Mouse (Mus musculus) kidney, adult 2 months (tissue): ENCODE data around the gene Tmem126b. TPM values are rescaled to one million over a fixed set of nuclear protein-coding genes. Genes with fewer than 3 reads are reported as not detected.

Source experiments
- DNase-seq: peaks from one replicate; pipeline ENCODE4 v3.0.0; 2021
- H3K27ac ChIP-seq: fragments of 200-500 bp; 2 replicates; pipeline ENCODE4 v1.5.1; 2012; ENCODE audit warnings: low read depth, low read length, control low read depth, inconsistent platforms; ENCODE audit not compliant: insufficient read depth
- H3K27me3 ChIP-seq: fragments of 200-500 bp; replicated peaks from 2 replicates; pipeline ENCODE4 v1.6.1; 2012; ENCODE audit warnings: mild to moderate bottlenecking, moderate library complexity, low read length, inconsistent platforms; ENCODE audit not compliant: control insufficient read depth, insufficient read depth
- H3K36me3 ChIP-seq: fragments of 200-500 bp; 2 replicates; pipeline ENCODE4 v1.6.1; 2012; ENCODE audit warnings: mild to moderate bottlenecking, moderate library complexity, low read length, inconsistent platforms; ENCODE audit not compliant: control insufficient read depth, insufficient read depth
- H3K4me1 ChIP-seq: fragments of 200-500 bp; 2 replicates; pipeline ENCODE4 v1.6.1; 2011; ENCODE audit warnings: low read length; ENCODE audit not compliant: control insufficient read depth, insufficient read depth
- H3K4me3 ChIP-seq: fragments of 200-500 bp; 2 replicates; pipeline ENCODE4 v1.5.1; 2011; ENCODE audit warnings: mild to moderate bottlenecking, low read depth, low read length, control low read depth; ENCODE audit not compliant: insufficient read depth
- CTCF ChIP-seq: fragments of 200-500 bp; conservative IDR thresholded peaks from 2 replicates; pipeline ENCODE4 v1.5.1; 2011; ENCODE audit warnings: low read depth, mild to moderate bottlenecking, control low read depth, low read length, moderate library complexity, mixed read lengths; ENCODE audit not compliant: insufficient read depth, insufficient read length
- POLR2A ChIP-seq: fragments of 200-500 bp; IDR thresholded peaks from one replicate; pipeline ENCODE4 v1.6.1; 2011; ENCODE audit warnings: low read depth, low read length, control low read depth
- WGBS: fragments of 180-500 bp; shearing (Covaris S2); methylation state at CpG from one replicate; pipeline ENCODE4 v1.1.7; 2018; 5-methylcytosine and 5-hydroxymethylcytosine counted together
- polyA plus RNA-seq: library from polyadenylated mRNA; depleted of rRNA; stranded (reverse); fragments of >200 nt; gene quantifications from 2 replicates; pipeline ENCODE4 v1.2.3, GENCODE M21; 2012; rRNA removed

The Tmem126b gene
- polyA plus RNA-seq, 1 experiment = 17.2 TPM

DNA sequence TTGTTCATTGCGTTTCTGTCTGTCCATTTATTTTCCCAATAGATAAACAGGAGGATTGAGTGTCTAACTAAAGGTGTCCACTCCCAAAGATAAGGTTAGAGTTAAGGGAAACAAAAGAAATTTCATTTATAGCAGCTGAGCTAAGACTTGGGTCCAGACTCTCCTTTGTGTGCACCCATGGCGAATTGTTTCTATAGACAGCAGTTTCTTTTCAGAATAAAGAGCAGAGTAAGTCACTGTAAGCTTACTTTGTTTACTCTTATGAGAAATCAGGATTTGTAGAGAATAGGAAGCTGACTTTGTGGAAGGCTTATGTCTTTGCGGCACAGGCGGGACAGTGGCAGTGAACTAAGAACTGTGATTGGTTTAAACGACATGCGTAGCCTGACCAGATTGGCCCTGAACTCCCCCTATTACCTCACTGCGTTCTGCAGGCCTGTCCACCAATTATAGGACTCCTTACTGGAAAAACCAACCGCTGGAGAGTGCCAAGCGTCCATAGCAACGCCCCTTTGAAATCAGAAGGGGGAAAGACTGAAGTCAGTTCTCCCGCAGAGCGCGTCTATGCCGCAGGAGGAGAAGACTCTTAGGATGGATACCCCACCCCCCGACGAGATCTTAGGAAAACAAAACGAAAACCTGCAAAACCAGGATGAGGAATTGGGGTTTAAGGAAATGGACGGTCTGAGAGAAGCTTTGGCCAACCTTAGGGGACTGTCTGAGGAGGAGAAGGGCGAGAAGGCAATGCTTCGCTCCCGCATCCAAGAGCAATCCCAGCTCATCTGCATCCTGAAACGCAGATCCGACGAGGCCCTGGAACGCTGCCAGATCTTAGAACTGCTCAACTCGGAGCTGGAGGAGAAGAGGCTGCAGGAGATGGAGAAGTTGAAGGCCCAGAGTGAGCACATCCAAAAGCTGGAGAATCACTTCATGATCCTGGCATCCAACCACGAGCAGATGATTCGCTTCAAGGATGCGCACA lies 49.5 kb downstream of the Tmem126b start, which contains the start of gene Ccdc89:
Gene Ccdc89, plus strand, starts transcription at position 558 of the 982 bp plus-strand sequence.
- H3K4me3 ChIP-seq = peak within 1 kb of the TSS; percentile 60
- no peaks in the 10 kb centered on the region for H3K27me3 ChIP-seq
- H3K4me1 ChIP-seq = no peaks in the 10 kb centered on the region
- no peak within 1 kb of the TSS for H3K27ac ChIP-seq
- peak; percentile 93 for DNase-seq
- WGBS = 21% methylated on average over 29 of the region's 29 CpGs
- H3K36me3 ChIP-seq = no peaks in the 10 kb centered on the region
- TF ChIP-seq CTCF (no peak), POLR2A (no peak)

Other genes with a start within 250 kb of the Tmem126b start
- not detected in 2 replicates for gene Ccdc83, start 210.2 kb downstream of the Tmem126b start, polyA plus RNA-seq
- 9.0 and 9.6 TPM in 2 replicates for gene Sytl2, start 173.7 kb downstream of the Tmem126b start, polyA plus RNA-seq
- 0.10 and 0.13 TPM in 2 replicates for gene Ccdc89, start 49.4 kb downstream of the Tmem126b start, polyA plus RNA-seq
- gene Crebzf, start 33.3 kb downstream of the Tmem126b start, polyA plus RNA-seq = 21.4 and 23.9 TPM in 2 replicates
- 38.7 and 52.9 TPM in 2 replicates for gene Tmem126a, start 18.8 kb downstream of the Tmem126b start, polyA plus RNA-seq
- gene Dlg2, start 671 bp upstream of the Tmem126b start, polyA plus RNA-seq = 1.6 and 2.1 TPM in 2 replicates